Mouse (Mus musculus) kidney, postnatal 0 days (tissue): Measurements from ENCODE around the gene Them5. TPM values are rescaled to one million over a fixed set of nuclear protein-coding genes. Genes with fewer than 3 reads are reported as not detected.

Experiments
- ATAC-seq: fragments of 200-750 bp; cut with Nextera tagmentation; replicated peaks from 2 replicates; pipeline ENCODE4 v1.8.0; 2017; ENCODE audit warnings: low read depth, moderate number of reproducible peaks, moderate TSS enrichment, moderate library complexity; ENCODE audit not compliant: low FRiP score
- DNase-seq: peaks from one replicate; pipeline ENCODE4 v3.0.0-alpha.2; 2016; ENCODE audit warnings: low spot score
- H3K27ac ChIP-seq: fragments of 300-500 bp; sonication (generic); 2 replicates; pipeline ENCODE4 v1.5.1; 2014; ENCODE audit warnings: mild to moderate bottlenecking
- H3K27me3 ChIP-seq: fragments of 300-500 bp; sonication (generic); 2 replicates; pipeline ENCODE4 v1.6.1; 2014; ENCODE audit warnings: low read length, mixed read lengths; ENCODE audit not compliant: insufficient read depth
- H3K36me3 ChIP-seq: fragments of 300-500 bp; sonication (generic); 2 replicates; pipeline ENCODE4 v1.6.1; 2014; ENCODE audit warnings: low read length, mixed read lengths; ENCODE audit not compliant: insufficient read depth
- H3K4me1 ChIP-seq: fragments of 300-500 bp; sonication (generic); replicated peaks from 2 replicates; pipeline ENCODE4 v1.6.1; 2014; ENCODE audit warnings: antibody characterized with exemption, low read length, mixed read lengths; ENCODE audit not compliant: insufficient read depth
- H3K4me2 ChIP-seq: fragments of 300-500 bp; sonication (generic); 2 replicates; pipeline ENCODE4 v1.6.1; 2014; ENCODE audit warnings: mild to moderate bottlenecking, low read length, moderate library complexity, mixed read lengths
- H3K4me3 ChIP-seq: fragments of 300-500 bp; sonication (generic); replicated peaks from 2 replicates; pipeline ENCODE4 v1.5.1; 2014; ENCODE audit warnings: low read depth, low read length
- H3K9ac ChIP-seq: fragments of 300-500 bp; sonication (generic); 2 replicates; pipeline ENCODE4 v1.6.1; 2014; ENCODE audit warnings: low read depth, low read length
- H3K9me3 ChIP-seq: fragments of 300-500 bp; sonication (generic); replicated peaks from 2 replicates; pipeline ENCODE4 v1.6.1; 2016; ENCODE audit warnings: low read length, inconsistent platforms, mixed read lengths
- CTCF ChIP-seq: IDR thresholded peaks from 2 replicates; pipeline ENCODE4 v1.5.1; 2016; ENCODE audit warnings: antibody characterized with exemption, low read depth, mild to moderate bottlenecking, moderate library complexity
- WGBS: fragments of 180-500 bp; shearing (Covaris S2); extraction: QIAGEN DNeasy Blood & Tissue Kit; methylation state at CpG from one replicate; pipeline ENCODE4 v1.1.7; 2014; 5-methylcytosine and 5-hydroxymethylcytosine counted together
- polyA plus RNA-seq: library from polyadenylated mRNA; unstranded; fragments of >200 nt; fragmentation: Nextera tagmentation; extraction: Ambion mirVana; gene quantifications from 2 replicates; pipeline ENCODE4 v1.2.1, GENCODE M21; 2015

Them5 gene
- 0.09 TPM in 1 of 2 replicates, not detected in the other for polyA plus RNA-seq

- H3K4me2 ChIP-seq, result no peak within 1 kb of the TSS
- no peaks in the 10 kb centered on the region for H3K36me3 ChIP-seq
- no peaks in the 10 kb centered on the region for H3K4me1 ChIP-seq
- H3K9ac ChIP-seq, result no peak within 1 kb of the TSS
- no peaks in the 10 kb centered on the region for H3K27me3 ChIP-seq
- H3K9me3 ChIP-seq, result no peaks in the 10 kb centered on the region
- WGBS, result 45% methylated on average over 3 of the region's 3 CpGs
- no peak for DNase-seq
- no peak within 1 kb of the TSS for H3K4me3 ChIP-seq
- TF ChIP-seq CTCF, result no peak
- ATAC-seq, result no peak
- H3K27ac ChIP-seq, result no peak within 1 kb of the TSS
These were observed at the start of gene Them5 for GRCm38 (mm10) chr3:94341959-94342422. TSS of gene Them5 (plus strand) at chr3:94342099.

DNA sequence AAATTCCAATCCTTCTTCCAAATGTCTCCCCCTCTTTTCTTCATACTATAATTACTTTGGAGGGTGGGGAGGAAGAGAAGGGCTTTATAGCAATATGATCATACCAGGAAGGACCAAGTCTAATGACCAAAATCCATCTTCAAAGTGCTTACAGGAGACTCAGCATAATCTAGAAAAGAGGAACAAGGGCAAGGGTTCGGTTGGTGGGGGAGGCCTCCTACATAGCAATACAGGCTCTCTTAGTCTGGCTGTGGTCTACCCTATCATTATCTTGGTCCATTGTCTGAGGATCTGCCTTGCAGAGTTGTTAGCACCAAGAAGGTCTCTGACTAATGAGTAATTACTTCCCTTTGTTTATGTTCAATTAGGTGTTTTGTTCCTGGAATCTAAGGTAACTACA, 36.4 kb upstream of the Them5 start:
- H3K36me3 ChIP-seq, result no peaks in the 10 kb centered on the region
- H3K4me1 ChIP-seq, result 0 out of 2 replicates have a peak, but pooled peaks cover 4% of the 10 kb centered on the region
- DNase-seq (no peak), ATAC-seq (no peak)
- WGBS, result 80% methylated on average over 1 of the region's 1 CpGs
- no peak overlapping the region for H3K27ac ChIP-seq
- no peak overlapping the region for H3K9ac ChIP-seq
- no peak for TF ChIP-seq CTCF
- no peaks in the 10 kb centered on the region for H3K9me3 ChIP-seq
- no peak overlapping the region for H3K4me2 ChIP-seq
- no peak overlapping the region for H3K4me3 ChIP-seq
- no peaks in the 10 kb centered on the region for H3K27me3 ChIP-seq

DNA sequence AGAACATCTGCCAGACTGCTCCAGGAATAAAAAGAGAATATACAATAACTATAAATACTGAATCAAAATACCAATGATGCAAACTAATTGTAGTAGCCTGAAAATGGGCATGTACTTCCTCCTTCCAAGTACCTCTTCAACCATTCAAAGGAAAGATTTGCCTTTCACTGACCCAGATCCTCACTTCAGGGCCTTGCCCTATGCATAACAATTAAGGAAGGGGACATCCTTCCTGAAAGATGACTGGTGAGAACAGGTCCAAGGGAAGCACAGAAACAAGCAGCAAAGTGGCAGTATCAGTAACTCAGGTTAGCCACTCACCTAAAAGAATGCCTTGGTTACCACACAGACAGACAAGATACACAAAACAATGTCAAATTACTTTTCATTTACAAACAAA, 34.9 kb upstream of the Them5 start:
- H3K27ac ChIP-seq, result no peak overlapping the region
- DNase-seq (no peak), ATAC-seq (no peak)
- H3K9ac ChIP-seq, result no peak overlapping the region
- H3K4me1 ChIP-seq, result 0 out of 2 replicates have a peak, but pooled peaks cover 4% of the 10 kb centered on the region
- no peak for TF ChIP-seq CTCF
- H3K4me3 ChIP-seq, result no peak overlapping the region
- H3K27me3 ChIP-seq, result no peaks in the 10 kb centered on the region
- H3K4me2 ChIP-seq, result no peak overlapping the region
- H3K36me3 ChIP-seq, result no peaks in the 10 kb centered on the region
- no peaks in the 10 kb centered on the region for H3K9me3 ChIP-seq

GRCm38 (mm10) chr3:94309633-94310363, 32.1 kb upstream of the Them5 start, which contains the start of gene Them4:
TSS of gene Them4 (plus strand) at chr3:94310089.
- H3K4me3 ChIP-seq, result peak within 1 kb of the TSS; percentile 44
- WGBS, result 2% methylated on average over 47 of the region's 47 CpGs

GRCm38 (mm10) chr3:94310491-94310890, 31.4 kb upstream of the Them5 start:
- 53% methylated on average over 7 of the region's 7 CpGs for WGBS
- DNase-seq (no peak), ATAC-seq (no peak)
- Histone ChIP-seq H3K4me3 (peak overlapping the region; percentile 44), H3K9me3 (no peaks in the 10 kb centered on the region), H3K27me3 (no peaks in the 10 kb centered on the region), H3K27ac (peak overlapping the region; percentile 85), H3K4me2 (peak overlapping the region; percentile 53), H3K9ac (peak overlapping the region; percentile 66), H3K36me3 (no peaks in the 10 kb centered on the region), H3K4me1 (0 out of 2 replicates have a peak, but pooled peaks cover 4% of the 10 kb centered on the region)
- no peak for TF ChIP-seq CTCF

More at GRCm38 (mm10) chr3:94309633-94310363, 32.1 kb upstream of the Them5 start, which contains the start of gene Them4:
- H3K4me2 ChIP-seq, result peak within 1 kb of the TSS; percentile 53
- 0 out of 2 replicates have a peak, but pooled peaks cover 4% of the 10 kb centered on the region for H3K4me1 ChIP-seq
- ATAC-seq, result peak; percentile 99
- no peaks in the 10 kb centered on the region for H3K27me3 ChIP-seq
- peak; percentile 33; the same call in 1 of the 2 replicates for TF ChIP-seq CTCF
- peak; percentile 97 for DNase-seq
- no peaks in the 10 kb centered on the region for H3K9me3 ChIP-seq
- peak within 1 kb of the TSS; percentile 66 for H3K9ac ChIP-seq
- no peaks in the 10 kb centered on the region for H3K36me3 ChIP-seq
- H3K27ac ChIP-seq, result peak within 1 kb of the TSS; percentile 85

DNA sequence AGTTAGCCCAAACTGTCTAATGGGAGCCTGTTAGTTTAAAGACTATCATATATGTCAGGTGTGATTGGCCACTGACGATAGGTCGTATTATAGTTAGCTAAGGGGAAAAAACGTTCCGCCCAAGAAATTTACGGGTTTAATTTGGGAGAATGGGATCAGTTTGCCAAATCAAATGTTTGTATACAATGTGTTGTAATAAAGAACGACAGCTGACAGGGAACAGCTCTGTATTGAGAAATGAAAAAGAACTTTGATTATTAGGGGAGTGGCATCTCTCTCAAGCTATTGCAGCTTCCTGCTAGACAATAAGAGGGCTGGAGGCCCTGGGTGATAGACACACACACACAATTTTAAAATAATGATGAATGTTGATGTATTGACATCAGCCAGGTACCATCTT, 31.0 kb upstream of the Them5 start:
- Histone ChIP-seq H3K9ac (0 out of 2 replicates have a peak overlapping the region, but pooled peaks have one; percentile 66), H3K4me2 (peak overlapping the region; percentile 53), H3K4me3 (peak overlapping the region; percentile 44), H3K27ac (no peak overlapping the region), H3K27me3 (no peaks in the 10 kb centered on the region), H3K36me3 (no peaks in the 10 kb centered on the region), H3K9me3 (no peaks in the 10 kb centered on the region), H3K4me1 (0 out of 2 replicates have a peak, but pooled peaks cover 4% of the 10 kb centered on the region)
- TF ChIP-seq CTCF, result no peak
- DNase-seq (no peak), ATAC-seq (no peak)
- WGBS, result 72% methylated on average over 6 of the region's 6 CpGs
